Mouse (Mus musculus) mesoderm, embryonic 11.5 days (tissue): ENCODE data around the gene Shprh.
"Not testable (repeated sequence)": the region's sequence is repeated elsewhere in the genome, so short reads cannot be mapped to it uniquely, and the experiment has no call there.

Experiments
- DNase-seq: peaks from one replicate; pipeline ENCODE4 v3.0.0-alpha.2; 2012; ENCODE audit warnings: low read depth, low spot score

Gene Shprh

GRCm38 (mm10) chr10:11248210-11248609 lies 99.0 kb downstream of the Shprh start:
- DNase-seq = no peak

DNA sequence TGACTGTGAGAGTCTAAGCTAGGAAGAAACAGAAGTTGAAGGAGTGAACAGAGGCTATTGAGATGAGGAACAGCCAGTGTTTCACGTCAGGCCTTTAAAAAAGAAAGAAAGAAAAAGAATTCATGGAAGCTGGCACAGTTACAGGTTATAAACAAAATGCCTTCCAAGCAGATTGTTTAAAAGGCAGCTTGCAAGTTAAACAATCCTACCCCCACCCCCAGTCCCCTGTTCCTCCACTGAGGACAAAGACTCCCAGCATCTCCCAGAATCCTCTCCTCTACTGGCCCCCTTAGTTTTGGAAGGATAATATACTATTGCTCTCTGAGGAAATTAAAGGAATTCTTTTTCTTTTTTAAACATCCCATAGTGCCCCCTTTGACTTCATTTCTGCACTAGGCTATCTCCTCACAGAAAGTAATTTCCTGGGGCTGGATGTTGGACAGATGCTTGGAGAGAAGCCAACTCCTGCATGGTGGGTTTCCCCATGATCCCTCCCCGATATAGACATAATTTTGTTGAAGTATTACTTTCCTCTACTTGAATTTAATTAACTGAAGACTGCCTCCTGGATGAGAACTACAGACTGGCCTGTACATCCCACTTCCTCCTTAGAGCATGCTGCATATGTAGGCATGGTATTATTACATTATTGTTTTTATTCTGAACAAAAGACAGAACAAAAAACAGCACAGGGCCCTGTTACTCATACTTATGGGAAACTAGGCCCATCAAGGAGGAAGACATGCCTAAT lies 101.2 kb downstream of the Shprh start:
- DNase-seq = no peak

DNA sequence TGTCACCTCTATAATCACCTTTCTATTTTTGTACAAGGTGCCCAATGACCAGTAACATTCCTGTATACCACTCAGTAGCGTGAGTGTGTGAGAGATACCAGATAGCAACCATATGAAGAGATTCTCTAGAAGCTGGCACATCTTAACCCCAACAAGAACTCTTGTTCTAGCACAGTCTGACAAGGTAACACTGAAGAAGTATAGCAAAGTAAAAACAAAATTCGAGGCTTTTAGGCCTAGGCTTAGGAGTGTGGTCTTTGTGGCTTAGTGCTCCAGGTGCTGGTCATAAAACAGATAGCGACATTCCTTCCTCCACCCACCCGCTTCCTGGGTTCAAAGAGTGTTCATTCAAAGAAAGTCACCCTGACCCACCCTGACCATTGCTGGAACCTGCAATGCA lies 104.4 kb downstream of the Shprh start:
- not testable (repeated sequence) for DNase-seq

DNA sequence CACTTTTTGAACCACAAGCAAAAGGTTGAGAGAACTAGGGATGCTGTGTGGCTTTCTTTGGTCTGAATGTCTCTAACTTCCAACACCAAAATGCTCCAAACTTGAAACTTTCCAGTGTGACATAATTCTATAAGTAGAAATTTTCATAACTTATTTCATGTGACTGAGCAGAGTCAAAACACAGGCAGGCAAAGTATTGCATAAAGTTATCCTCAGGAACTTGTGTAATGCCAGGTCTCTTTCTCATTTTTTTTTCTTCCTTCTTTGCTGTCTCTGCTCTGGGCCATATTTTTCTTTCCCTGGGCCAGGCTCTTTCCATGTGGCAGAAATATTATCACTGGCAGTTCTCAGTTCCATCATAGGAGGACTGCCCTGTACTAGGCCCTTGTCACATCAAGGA lies 110.9 kb downstream of the Shprh start:
- no peak for DNase-seq

DNA sequence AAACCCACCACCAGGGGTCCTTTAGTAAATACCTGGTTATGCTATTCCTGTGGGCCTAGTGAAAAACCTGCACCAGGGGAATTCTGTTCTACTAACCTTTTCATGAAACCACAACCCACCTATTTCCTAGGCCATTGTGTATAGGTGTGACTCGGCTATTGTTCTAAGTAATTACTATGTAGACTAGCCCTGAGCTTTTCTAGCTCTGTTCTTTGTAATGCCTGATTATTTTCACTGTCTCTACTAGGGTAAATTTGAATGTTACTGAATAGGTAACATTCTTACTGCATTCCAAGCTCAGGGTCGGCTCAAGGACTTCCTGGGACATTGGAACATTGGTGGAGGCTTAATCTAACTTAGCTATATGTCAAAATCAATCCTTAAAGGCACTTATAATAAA lies 113.1 kb downstream of the Shprh start:
- DNase-seq = not testable (repeated sequence)

GRCm38 (mm10) chr10:11263795-11264194 lies 114.6 kb downstream of the Shprh start:
- DNase-seq = not testable (repeated sequence)
